Mouse (Mus musculus) testis, adult 2 months (tissue): ENCODE results near the gene Sh3bp4. TPM values are rescaled to one million over a fixed set of nuclear protein-coding genes. Genes with fewer than 3 reads are reported as not detected.

ENCODE experiments used
- H3K27ac ChIP-seq: fragments of 200-500 bp; 2 replicates; pipeline ENCODE4 v1.5.1; 2012; ENCODE audit warnings: low read depth, low read length; ENCODE audit not compliant: control insufficient read depth, insufficient read depth
- H3K27me3 ChIP-seq: fragments of 200-500 bp; 2 replicates; pipeline ENCODE4 v1.6.1; 2012; ENCODE audit warnings: mild to moderate bottlenecking, low read length, moderate library complexity; ENCODE audit not compliant: control insufficient read depth, insufficient read depth
- H3K36me3 ChIP-seq: fragments of 200-500 bp; 2 replicates; pipeline ENCODE4 v1.6.1; 2012; ENCODE audit warnings: mild to moderate bottlenecking, low read length; ENCODE audit not compliant: control insufficient read depth, insufficient read depth
- H3K4me1 ChIP-seq: fragments of 200-500 bp; 2 replicates; pipeline ENCODE4 v1.6.1; 2012; ENCODE audit warnings: low read length; ENCODE audit not compliant: control insufficient read depth, insufficient read depth
- H3K4me3 ChIP-seq: fragments of 200-500 bp; 2 replicates; pipeline ENCODE4 v1.5.1; 2012; ENCODE audit warnings: low read depth, mild to moderate bottlenecking, low read length, moderate library complexity, mixed read lengths; ENCODE audit not compliant: control insufficient read depth
- CTCF ChIP-seq: fragments of 200-500 bp; IDR thresholded peaks from 2 replicates; pipeline ENCODE4 v1.5.1; 2012; ENCODE audit warnings: low read depth, mild to moderate bottlenecking, inconsistent platforms, low read length, moderate library complexity; ENCODE audit not compliant: control insufficient read depth, insufficient read depth, insufficient replicate concordance
- POLR2A ChIP-seq: fragments of 200-500 bp; IDR thresholded peaks from 2 replicates; pipeline ENCODE4 v1.6.1; 2012; ENCODE audit warnings: low read depth, mild to moderate bottlenecking, inconsistent platforms, low read length, moderate library complexity; ENCODE audit not compliant: control insufficient read depth
- polyA plus RNA-seq: library from polyadenylated mRNA; depleted of rRNA; stranded (reverse); fragments of >200 nt; gene quantifications from 2 replicates; pipeline ENCODE4 v1.2.3, GENCODE M21; 2012

Gene Sh3bp4
- polyA plus RNA-seq, 1 experiment: 2.6 TPM

DNA sequence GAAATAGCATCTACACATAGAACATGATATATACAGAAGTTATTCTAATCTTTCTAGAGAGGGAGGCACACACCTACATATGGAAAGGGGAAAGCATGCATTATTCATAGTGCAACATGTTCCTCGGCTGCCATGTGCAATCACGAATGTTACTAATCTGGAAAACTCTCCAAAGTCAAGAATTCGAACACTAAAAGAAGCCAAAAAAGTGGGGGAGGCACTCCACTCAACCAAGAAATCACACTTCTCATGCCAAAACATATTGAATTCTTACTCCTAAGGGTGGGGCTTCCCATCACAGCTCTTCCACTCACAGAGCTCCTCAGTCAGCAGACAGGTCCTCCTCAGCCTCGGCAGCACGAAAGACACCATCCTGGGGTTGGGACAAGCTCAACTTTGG lies 35.1 kb upstream of the Sh3bp4 start:
- Histone ChIP-seq H3K27me3 (no peaks in the 10 kb centered on the region), H3K36me3 (no peaks in the 10 kb centered on the region), H3K4me3 (no peak overlapping the region), H3K27ac (no peak overlapping the region), H3K4me1 (peaks cover 6% of the 10 kb centered on the region)
- TF ChIP-seq POLR2A: no peak
- TF ChIP-seq CTCF: no peak

DNA sequence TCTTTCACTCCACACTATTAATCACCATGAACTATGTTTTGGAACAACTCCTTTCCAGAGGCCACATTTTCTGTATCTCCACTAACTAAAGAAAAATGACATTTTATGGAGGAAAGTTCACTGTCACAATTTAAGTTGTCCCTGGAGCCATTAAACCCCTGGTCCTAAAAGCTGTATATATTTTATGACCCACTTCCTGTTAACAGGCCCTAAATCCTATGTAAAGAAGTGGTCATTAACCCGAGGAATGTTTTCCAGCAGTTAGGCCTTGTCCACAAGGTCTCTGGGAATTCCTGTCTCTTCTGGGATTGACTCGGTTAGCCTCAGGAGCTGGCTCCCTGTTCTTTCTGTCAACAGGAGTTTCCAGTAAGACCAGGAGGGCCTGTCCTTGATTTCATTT lies 30.4 kb upstream of the Sh3bp4 start:
- no peak for TF ChIP-seq CTCF
- no peak for TF ChIP-seq POLR2A
- H3K36me3 ChIP-seq: no peaks in the 10 kb centered on the region
- no peak overlapping the region for H3K27ac ChIP-seq
- H3K4me1 ChIP-seq: no peaks in the 10 kb centered on the region
- H3K27me3 ChIP-seq: no peaks in the 10 kb centered on the region
- H3K4me3 ChIP-seq: no peak overlapping the region

DNA sequence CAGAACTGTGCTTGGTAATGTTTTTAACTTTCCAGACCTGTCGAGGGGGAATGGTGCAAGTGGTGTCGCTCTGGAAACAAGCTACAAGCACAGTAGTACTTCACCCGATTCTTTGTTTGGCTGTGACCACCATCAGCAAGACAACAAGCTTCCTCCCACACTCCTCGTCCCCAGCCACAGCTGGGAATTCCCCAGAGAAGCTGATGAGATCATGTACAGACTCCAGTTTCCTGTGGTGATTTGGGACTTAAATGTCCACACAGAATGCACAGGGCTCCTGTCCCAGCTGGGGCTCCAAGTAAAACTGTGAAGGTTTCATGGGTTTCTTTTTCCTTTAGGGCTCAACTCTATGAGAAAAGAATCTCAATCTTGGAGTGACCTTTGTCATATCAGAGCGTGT lies 28.9 kb upstream of the Sh3bp4 start:
- H3K27ac ChIP-seq: no peak overlapping the region
- H3K4me1 ChIP-seq: no peaks in the 10 kb centered on the region
- no peaks in the 10 kb centered on the region for H3K27me3 ChIP-seq
- H3K36me3 ChIP-seq: no peaks in the 10 kb centered on the region
- no peak overlapping the region for H3K4me3 ChIP-seq
- TF ChIP-seq POLR2A (no peak), CTCF (no peak)

DNA sequence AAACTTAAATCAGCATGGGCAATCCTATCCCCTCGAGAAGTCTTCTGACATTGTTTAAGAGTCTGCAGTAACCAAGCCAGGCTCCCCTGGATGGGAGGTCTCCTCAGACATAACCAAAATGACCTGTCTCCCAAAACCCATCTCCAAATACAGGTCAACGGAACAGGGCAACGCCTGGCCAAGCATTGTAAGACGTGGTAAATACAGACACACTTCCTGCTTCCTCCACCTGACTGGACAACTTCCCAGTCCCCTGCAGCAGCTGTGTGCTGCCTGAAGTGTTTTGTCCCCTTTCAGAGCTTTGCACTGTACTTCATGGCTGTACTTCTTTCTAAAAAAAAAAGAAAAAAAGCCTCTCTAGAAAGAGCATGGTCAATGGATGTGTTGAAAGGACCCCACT lies 28.1 kb upstream of the Sh3bp4 start:
- H3K4me1 ChIP-seq: no peaks in the 10 kb centered on the region
- no peaks in the 10 kb centered on the region for H3K36me3 ChIP-seq
- TF ChIP-seq CTCF (no peak), POLR2A (no peak)
- H3K4me3 ChIP-seq: no peak overlapping the region
- H3K27me3 ChIP-seq: no peaks in the 10 kb centered on the region
- H3K27ac ChIP-seq: no peak overlapping the region

DNA sequence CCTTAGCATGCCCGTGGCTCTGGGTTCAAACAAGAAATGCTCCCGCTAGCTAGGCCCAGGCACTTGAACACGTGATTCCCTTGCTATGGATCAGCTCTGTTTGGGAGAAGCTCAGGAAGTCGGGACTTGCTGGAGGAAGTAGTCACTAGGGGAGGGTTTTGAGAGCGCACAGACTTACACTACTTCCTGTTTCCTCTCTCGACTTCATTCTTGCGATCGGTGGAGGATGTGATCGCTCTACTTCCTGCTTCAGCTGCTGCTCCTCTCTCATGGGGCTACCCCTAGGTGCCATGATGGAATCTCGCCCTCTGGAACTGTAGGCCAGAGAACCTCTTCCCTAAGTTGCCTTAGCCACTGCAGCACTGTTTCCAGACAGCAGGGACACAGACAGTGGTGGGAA lies 27.3 kb upstream of the Sh3bp4 start:
- Histone ChIP-seq H3K36me3 (no peaks in the 10 kb centered on the region), H3K4me1 (no peaks in the 10 kb centered on the region), H3K27me3 (no peaks in the 10 kb centered on the region), H3K27ac (no peak overlapping the region), H3K4me3 (no peak overlapping the region)
- no peak for TF ChIP-seq CTCF
- TF ChIP-seq POLR2A: no peak

DNA sequence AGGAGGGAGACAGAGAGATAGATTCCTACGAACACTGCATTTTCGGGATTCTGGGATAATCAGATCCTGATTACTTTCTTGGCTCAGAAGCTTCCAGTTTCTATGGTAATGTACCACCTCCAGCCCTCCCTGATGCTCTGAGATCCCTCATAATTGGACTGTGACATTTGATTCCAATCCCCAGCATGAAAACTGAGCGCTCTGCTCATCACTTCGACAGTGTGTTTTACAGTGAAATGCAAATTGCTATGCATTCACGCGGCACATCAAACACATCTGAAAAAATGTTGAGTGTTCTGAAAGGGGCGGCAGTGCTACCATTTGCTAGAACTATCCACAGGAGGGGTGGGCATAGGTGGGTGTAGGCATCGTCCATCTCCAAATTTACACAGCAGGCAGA lies 24.8 kb upstream of the Sh3bp4 start:
- no peaks in the 10 kb centered on the region for H3K36me3 ChIP-seq
- no peak for TF ChIP-seq CTCF
- no peak for TF ChIP-seq POLR2A

DNA sequence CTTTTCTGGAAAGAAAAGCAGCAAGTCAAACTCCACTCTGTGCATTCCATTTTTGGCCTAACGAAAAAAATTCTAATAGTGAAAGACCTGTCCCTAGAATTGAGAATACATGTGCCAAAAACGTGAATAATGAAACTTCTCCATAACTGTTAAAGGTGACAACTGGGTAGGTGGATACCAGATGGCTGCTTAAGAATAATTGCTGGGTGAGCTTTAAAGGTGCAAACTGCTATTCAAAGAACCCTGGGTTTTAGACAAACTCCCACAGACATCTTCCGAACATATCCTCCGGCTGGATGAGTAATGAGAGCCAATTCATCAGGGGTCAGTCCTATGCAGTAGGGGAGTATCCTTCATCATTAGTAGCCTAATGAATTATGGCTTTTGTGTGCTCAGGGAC lies 20.7 kb upstream of the Sh3bp4 start:
- Histone ChIP-seq H3K4me1 (no peaks in the 10 kb centered on the region), H3K27ac (no peak overlapping the region), H3K27me3 (no peaks in the 10 kb centered on the region), H3K36me3 (no peaks in the 10 kb centered on the region), H3K4me3 (no peak overlapping the region)
- TF ChIP-seq POLR2A (no peak), CTCF (no peak)

More for the DNA sequence above, 24.8 kb upstream of the Sh3bp4 start:
- no peak overlapping the region for H3K4me3 ChIP-seq
- no peaks in the 10 kb centered on the region for H3K27me3 ChIP-seq
- H3K4me1 ChIP-seq: no peaks in the 10 kb centered on the region
- H3K27ac ChIP-seq: no peak overlapping the region

DNA sequence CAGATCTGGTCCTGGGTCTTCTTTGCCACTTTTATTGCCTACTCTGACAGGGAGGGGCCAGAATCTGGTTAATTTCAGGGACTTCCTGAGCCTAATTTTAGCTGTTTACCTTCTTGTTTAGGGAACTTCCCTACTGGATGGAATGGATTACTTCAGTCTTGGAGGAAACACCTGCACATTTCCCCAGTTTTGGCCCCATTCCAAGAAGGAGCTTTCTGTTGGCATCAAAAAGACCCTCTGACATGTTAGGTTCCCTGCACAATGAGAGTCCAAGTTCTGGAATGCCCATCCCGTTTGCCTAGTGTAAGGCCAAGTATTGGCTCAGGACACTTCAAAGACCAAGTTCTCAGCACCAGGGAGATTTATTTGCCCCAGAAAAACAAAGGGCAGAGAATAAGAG lies 14.0 kb upstream of the Sh3bp4 start:
- Histone ChIP-seq H3K4me3 (no peak overlapping the region), H3K27ac (no peak overlapping the region), H3K27me3 (no peaks in the 10 kb centered on the region), H3K4me1 (no peaks in the 10 kb centered on the region), H3K36me3 (no peaks in the 10 kb centered on the region)
- TF ChIP-seq POLR2A: no peak
- no peak for TF ChIP-seq CTCF
